Mouse (Mus musculus) lung, adult 2 months (tissue): Measurements from ENCODE around the gene Dapk3.

Experiments used
- CTCF ChIP-seq: fragments of 200-500 bp; IDR thresholded peaks from 2 replicates; pipeline ENCODE4 v1.5.1; 2011; ENCODE audit warnings: mild to moderate bottlenecking, low read length, control low read depth; ENCODE audit not compliant: insufficient read depth
- POLR2A ChIP-seq: fragments of 200-500 bp; IDR thresholded peaks from 2 replicates; pipeline ENCODE4 v1.6.1; 2011; ENCODE audit warnings: low read depth, mild to moderate bottlenecking, control low read depth, low read length, borderline replicate concordance; ENCODE audit errors: extremely low read depth

GRCm38 (mm10) chr10:81231436-81231835 is 48.6 kb downstream of the Dapk3 start:
- TF ChIP-seq CTCF (no peak), POLR2A (no peak)
